Mouse (Mus musculus) MEL (cell line): ENCODE results near the gene Gm7233. TPM values are rescaled to one million over a fixed set of nuclear protein-coding genes. Genes with fewer than 3 reads are reported as not detected.
"Not testable (repeated sequence)": the region's sequence is repeated elsewhere in the genome, so short reads cannot be mapped to it uniquely, and the experiment has no call there.

Experiments used
- DNase-seq: peaks from one replicate; pipeline ENCODE4 v3.0.0; 2011; ENCODE audit warnings: low read depth, low spot score
- H3K27ac ChIP-seq: 2 replicates; pipeline ENCODE4 v1.5.1; 2012; ENCODE audit warnings: low read depth, mild to moderate bottlenecking, control low read depth, low read length, moderate library complexity; ENCODE audit not compliant: control insufficient read depth
- H3K27me3 ChIP-seq, 2 experiments: fragments of 150-350 bp in 1 of 2; sonication (generic) in 1 of 2; 2 replicates each; pipeline ENCODE4 v1.6.1; 2012; ENCODE audit warnings: low read length in 2 of 2, mild to moderate bottlenecking in 2 of 2, improper control_type of control experiment in 1 of 2, moderate library complexity in 1 of 2; ENCODE audit not compliant: insufficient read depth in 2 of 2, control insufficient read depth in 1 of 2
- H3K36me3 ChIP-seq, 2 experiments: 2 replicates each; pipeline ENCODE4 v1.6.1; 2012 to 2014; ENCODE audit warnings: low read length in 2 of 2, improper control_type of control experiment in 1 of 2, inconsistent platforms in 1 of 2, mild to moderate bottlenecking in 1 of 2; ENCODE audit not compliant: insufficient read depth in 2 of 2, control insufficient read depth in 1 of 2
- H3K4me1 ChIP-seq, 2 experiments: fragments of 150-350 bp in 1 of 2; sonication (generic) in 1 of 2; 2 replicates each; pipeline ENCODE4 v1.6.1; 2012; ENCODE audit warnings: low read length in 2 of 2, improper control_type of control experiment in 1 of 2, mild to moderate bottlenecking in 1 of 2; ENCODE audit not compliant: insufficient read depth in 2 of 2, control insufficient read depth in 1 of 2
- H3K4me3 ChIP-seq, 2 experiments: fragments of 150-350 bp in 1 of 2; sonication (generic) in 1 of 2; 2 replicates each; pipeline ENCODE4 v1.5.1; 2012; ENCODE audit warnings: low read depth in 2 of 2, low read length in 2 of 2, mild to moderate bottlenecking in 2 of 2, moderate library complexity in 2 of 2, control low read depth in 1 of 2, improper control_type of control experiment in 1 of 2; ENCODE audit not compliant: control insufficient read depth in 1 of 2, insufficient read depth in 1 of 2
- H3K79me2 ChIP-seq: 2 replicates; pipeline ENCODE4 v1.6.1; 2012; ENCODE audit warnings: mild to moderate bottlenecking, low read length, moderate library complexity; ENCODE audit not compliant: control insufficient read depth, poor library complexity, insufficient read depth
- H3K9ac ChIP-seq: 2 replicates; pipeline ENCODE4 v1.6.1; 2012; ENCODE audit warnings: low read depth, mild to moderate bottlenecking, control low read depth, low read length, moderate library complexity; ENCODE audit not compliant: control insufficient read depth, poor library complexity, severe bottlenecking
- H3K9me3 ChIP-seq: fragments of 150-350 bp; sonication (generic); replicated peaks from 2 replicates; pipeline ENCODE4 v1.6.1; 2012; ENCODE audit warnings: mild to moderate bottlenecking, low read length, improper control_type of control experiment, moderate library complexity; ENCODE audit not compliant: insufficient read depth
- polyA plus RNA-seq, 2 experiments: library from polyadenylated mRNA; stranded (reverse) in 1 of 2; unstranded in 1 of 2; fragments of >175 nt in 1 of 2; fragments of >200 nt in 1 of 2; gene quantifications; 2 replicates each; pipeline versions ENCODE4 v1.2.1 to v1.2.4; 2012; ENCODE audit warnings: low replicate concordance in 2 of 2, low read depth in 1 of 2; ENCODE audit not compliant: insufficient read length in 2 of 2, insufficient read depth in 1 of 2, missing spikeins in 1 of 2
- total RNA-seq: library from RNA; depleted of rRNA; stranded (reverse); fragments of 300-350 nt; gene quantifications from 2 replicates; pipeline ENCODE4 v1.2.3, GENCODE M21; 2012; rRNA removed

Gene Gm7233
- total RNA-seq = not detected in 2 replicates
- not detected for polyA plus RNA-seq

DNA sequence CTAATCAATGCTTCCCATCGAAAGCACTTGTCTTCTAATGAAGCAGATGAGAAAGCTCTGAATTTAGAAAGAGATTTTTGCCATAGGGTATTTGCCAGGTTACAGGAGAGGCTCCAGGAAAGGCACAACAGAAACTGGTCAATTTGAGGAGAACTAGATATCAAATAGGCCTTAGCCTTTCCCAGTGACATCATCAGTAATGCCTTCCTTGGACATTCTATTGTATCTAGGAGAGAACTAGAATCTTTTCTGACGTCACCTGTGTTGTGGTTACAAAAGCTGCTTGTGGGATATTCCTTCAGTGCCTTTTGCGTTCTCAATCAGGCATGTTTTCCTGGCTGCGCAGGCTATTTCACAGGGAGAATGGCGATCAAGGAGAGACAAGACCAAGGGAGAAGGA is at the start of gene Gm7233:
Gene Gm7233 (plus strand): TSS at position 301 of the 400 bp plus-strand sequence.
- H3K4me1 ChIP-seq, H3K36me3 ChIP-seq, H3K9me3 ChIP-seq, DNase-seq, H3K27ac ChIP-seq, H3K27me3 ChIP-seq, H3K79me2 ChIP-seq, H3K9ac ChIP-seq, H3K4me3 ChIP-seq: not testable (repeated sequence)

DNA sequence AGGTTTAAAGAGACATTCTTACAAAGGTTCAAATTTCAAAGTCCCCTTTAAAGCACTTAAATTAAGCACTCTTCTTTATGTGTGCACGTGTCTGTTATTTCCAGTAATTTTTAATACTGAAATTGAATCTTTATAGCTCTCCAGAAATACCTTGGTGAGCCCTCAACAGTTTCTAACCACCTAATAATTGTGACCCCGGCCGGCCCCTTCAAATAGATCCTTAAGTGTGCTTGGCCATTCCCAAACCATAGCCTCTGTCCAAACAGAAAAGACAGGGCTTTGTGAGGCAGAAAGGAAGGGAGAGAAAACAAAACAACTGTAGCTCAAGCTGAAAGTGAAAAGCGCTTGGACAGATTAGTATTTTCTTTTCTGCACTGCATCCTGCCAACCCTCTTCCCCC is 12.5 kb upstream of the Gm7233 start:
- not testable (repeated sequence) for H3K4me3 ChIP-seq, H3K27ac ChIP-seq, H3K27me3 ChIP-seq, DNase-seq, H3K4me1 ChIP-seq, H3K9ac ChIP-seq, H3K79me2 ChIP-seq, H3K9me3 ChIP-seq, H3K36me3 ChIP-seq

DNA sequence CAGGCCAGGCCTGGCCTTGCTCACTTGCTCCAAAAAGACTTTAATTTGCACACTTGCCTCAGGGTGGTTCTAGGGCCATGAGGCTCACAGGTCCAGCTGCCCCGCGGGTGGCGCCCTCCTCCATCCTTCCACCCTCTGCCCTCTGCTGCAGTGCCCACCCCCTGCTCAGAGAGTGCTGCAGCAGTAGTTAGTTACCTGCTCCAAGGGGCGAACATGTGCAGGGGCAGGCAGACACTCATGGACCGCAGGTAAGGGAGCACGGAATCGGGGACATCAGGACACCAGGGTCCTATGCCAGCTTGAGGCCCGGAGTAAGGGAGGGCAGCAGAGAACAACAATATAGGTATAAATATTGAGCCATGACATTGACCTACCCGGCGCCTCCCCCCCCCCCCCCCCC is 11.7 kb upstream of the Gm7233 start:
- H3K9ac ChIP-seq, DNase-seq, H3K4me1 ChIP-seq, H3K27ac ChIP-seq, H3K27me3 ChIP-seq, H3K9me3 ChIP-seq, H3K79me2 ChIP-seq, H3K36me3 ChIP-seq, H3K4me3 ChIP-seq: not testable (repeated sequence)

DNA sequence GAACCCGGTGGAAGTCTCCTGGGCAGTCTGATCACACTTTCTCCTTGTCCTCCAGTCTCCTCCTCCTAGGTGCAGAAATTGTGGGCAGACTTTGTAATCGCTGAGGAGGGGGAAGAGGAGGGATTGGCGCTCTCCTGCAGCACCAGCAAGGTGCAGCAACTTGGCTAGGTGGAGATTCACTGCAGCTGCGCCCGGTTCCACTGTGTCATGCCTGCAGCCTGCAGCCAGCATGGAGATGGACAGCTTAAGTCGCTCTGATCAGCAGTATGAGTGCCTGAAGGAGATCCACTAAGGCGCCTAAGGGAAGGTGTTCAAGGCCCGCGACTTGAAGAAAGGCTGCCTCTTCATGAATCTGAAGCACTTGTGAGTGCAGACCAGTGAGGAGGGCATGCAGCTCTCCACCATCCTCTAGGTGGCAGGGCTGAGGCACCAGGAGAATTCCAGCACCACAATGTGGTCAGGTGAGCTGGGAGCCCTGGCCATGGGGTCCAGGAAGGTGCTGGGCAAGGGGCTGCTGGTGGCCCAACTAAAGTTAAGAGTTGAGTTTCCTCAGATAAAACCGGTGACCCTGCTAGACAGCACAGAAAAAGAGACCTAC is 11.0 kb upstream of the Gm7233 start:
- not testable (repeated sequence) for H3K36me3 ChIP-seq, H3K4me3 ChIP-seq, H3K9ac ChIP-seq, H3K9me3 ChIP-seq, H3K27ac ChIP-seq, DNase-seq, H3K27me3 ChIP-seq, H3K79me2 ChIP-seq, H3K4me1 ChIP-seq

DNA sequence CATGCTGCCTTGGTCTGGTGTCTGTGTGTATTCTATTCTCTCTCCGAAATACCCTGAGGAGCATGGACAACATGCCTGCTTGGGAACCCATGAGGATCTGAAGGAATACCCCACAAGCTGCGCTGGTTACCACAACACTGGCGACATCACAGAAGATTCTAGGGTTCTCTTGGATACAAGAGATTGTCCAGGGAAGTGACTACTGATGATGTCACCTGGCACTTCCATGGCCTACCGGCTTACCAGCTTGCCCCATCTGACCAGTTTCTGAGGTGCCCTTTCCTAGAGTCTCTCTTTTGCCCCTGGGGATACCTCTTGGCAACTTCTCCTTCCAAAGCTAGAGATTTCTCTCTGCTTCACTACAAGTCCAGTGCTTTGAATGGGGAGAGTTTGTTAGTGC is 55.5 kb downstream of the Gm7233 start, which contains the start of gene Gm8122:
Gene Gm8122 (minus strand): TSS at position 101 of the 400 bp plus-strand sequence.
- not testable (repeated sequence) for H3K9me3 ChIP-seq, H3K36me3 ChIP-seq, H3K27ac ChIP-seq, H3K79me2 ChIP-seq, H3K4me1 ChIP-seq, H3K27me3 ChIP-seq, H3K9ac ChIP-seq, DNase-seq, H3K4me3 ChIP-seq

Other genes with a start within 250 kb of the Gm7233 start
- gene Gm8082, start 186.2 kb upstream of the Gm7233 start, total RNA-seq = not detected in 2 replicates
- gene Gm8082, start 186.2 kb upstream of the Gm7233 start, polyA plus RNA-seq = not detected
- not detected in 2 replicates for gene Gm10376, start 164.2 kb upstream of the Gm7233 start, total RNA-seq
- gene Gm10376, start 164.2 kb upstream of the Gm7233 start, polyA plus RNA-seq = not detected
- not detected in 2 replicates for gene Gm8094, start 103.2 kb upstream of the Gm7233 start, total RNA-seq
- not detected for gene Gm8094, start 103.2 kb upstream of the Gm7233 start, polyA plus RNA-seq
- gene Gm8104, start 79.3 kb upstream of the Gm7233 start, total RNA-seq = not detected in 2 replicates
- gene Gm8104, start 79.3 kb upstream of the Gm7233 start, polyA plus RNA-seq = not detected
- not detected in 2 replicates for gene Gm8122, start 55.4 kb downstream of the Gm7233 start, total RNA-seq
- not detected for gene Gm8122, start 55.4 kb downstream of the Gm7233 start, polyA plus RNA-seq
- gene Gm8126, start 78.8 kb downstream of the Gm7233 start, total RNA-seq = not detected in 2 replicates
- not detected for gene Gm8126, start 78.8 kb downstream of the Gm7233 start, polyA plus RNA-seq
- 0.08 TPM in 1 of 2 replicates, not detected in the other for gene Gm9732, start 95.2 kb downstream of the Gm7233 start, total RNA-seq
- gene Gm9732, start 95.2 kb downstream of the Gm7233 start, polyA plus RNA-seq = not detected
- not detected in 2 replicates for gene Gm8127, start 114.0 kb downstream of the Gm7233 start, total RNA-seq
- gene Gm8127, start 114.0 kb downstream of the Gm7233 start, polyA plus RNA-seq = not detected
- not detected in 2 replicates for gene 1700001F09Rik, start 167.9 kb downstream of the Gm7233 start, total RNA-seq
- gene 1700001F09Rik, start 167.9 kb downstream of the Gm7233 start, polyA plus RNA-seq = not detected
- gene Gm8138, start 236.5 kb downstream of the Gm7233 start, total RNA-seq = not detected in 2 replicates
- not detected for gene Gm8138, start 236.5 kb downstream of the Gm7233 start, polyA plus RNA-seq